Mouse (Mus musculus): ENCODE results near the gene Mlxipl. TPM values are rescaled to one million over a fixed set of nuclear protein-coding genes. Genes with fewer than 3 reads are reported as not detected.

Gene Mlxipl
- polyA plus RNA-seq, 1 experiment from 2014 or later, result 0.76 TPM

DNA sequence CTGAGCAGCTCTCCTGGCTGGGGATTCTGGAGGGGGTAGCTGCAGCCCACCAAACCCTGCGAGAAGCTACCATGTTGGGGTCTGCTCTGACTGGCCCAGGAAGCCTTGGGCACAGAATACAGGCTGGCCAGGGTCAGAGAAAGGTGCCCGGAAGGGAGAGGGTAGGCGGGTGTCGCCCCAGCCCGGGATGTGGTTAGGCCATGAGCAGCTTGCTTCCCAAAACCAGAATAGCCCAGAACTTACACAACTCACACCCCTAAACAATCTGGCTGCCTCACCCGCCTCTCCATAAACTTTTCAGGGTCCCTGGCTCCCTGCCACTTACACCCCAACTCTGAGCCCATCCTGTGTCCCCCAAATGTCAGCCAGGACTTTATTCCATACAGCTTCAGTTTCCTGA, 38.0 kb downstream of the Mlxipl start:
- 86% methylated on average over 6 of the region's 6 CpGs for WGBS
- H3K4me2 ChIP-seq (ENCODE audit: low read length), result no peak overlapping the region
- no peak overlapping the region for H3K27ac ChIP-seq (ENCODE audit: low read length)
- H3K4me1 ChIP-seq (replicated peaks; ENCODE audit: control insufficient read depth, insufficient read depth, low read length), result no peaks in the 10 kb centered on the region
- no peak for ATAC-seq
- no peaks in the 10 kb centered on the region for H3K9me3 ChIP-seq (ENCODE audit: control insufficient read depth, low read length)
- no peak overlapping the region for H3K9ac ChIP-seq (replicated peaks; ENCODE audit: low read depth, low read length)
- H3K36me3 ChIP-seq (ENCODE audit: control insufficient read depth, insufficient read depth), result no peaks in the 10 kb centered on the region
- no peaks in the 10 kb centered on the region for H3K27me3 ChIP-seq (replicated peaks; ENCODE audit: control insufficient read depth, insufficient read depth, low read length)
- no peak overlapping the region for H3K4me3 ChIP-seq (replicated peaks; ENCODE audit: low read length)

DNA sequence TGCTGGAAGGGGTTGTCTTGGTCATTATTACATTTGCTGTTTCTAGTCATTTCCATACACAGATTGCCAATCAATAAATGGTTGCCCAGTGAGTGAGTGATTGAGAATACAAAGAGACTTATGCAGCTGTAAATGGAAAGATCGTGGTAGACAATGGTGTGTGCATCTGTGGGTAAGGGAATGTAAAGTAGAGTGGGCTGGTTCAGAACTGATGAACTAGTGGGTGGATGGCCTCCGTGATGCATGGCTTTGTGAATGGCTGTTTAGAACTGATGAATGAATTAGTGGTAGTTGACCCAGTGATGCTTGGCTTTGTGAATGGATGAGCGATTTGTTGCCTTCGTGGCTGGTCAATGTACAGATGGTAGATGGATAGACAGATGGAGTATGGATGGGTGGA, 40.1 kb downstream of the Mlxipl start:
- H3K27me3 ChIP-seq (replicated peaks; ENCODE audit: control insufficient read depth, insufficient read depth, low read length), result peaks cover 9% of the 10 kb centered on the region
- no peak overlapping the region for H3K4me2 ChIP-seq (ENCODE audit: low read length)

DNA sequence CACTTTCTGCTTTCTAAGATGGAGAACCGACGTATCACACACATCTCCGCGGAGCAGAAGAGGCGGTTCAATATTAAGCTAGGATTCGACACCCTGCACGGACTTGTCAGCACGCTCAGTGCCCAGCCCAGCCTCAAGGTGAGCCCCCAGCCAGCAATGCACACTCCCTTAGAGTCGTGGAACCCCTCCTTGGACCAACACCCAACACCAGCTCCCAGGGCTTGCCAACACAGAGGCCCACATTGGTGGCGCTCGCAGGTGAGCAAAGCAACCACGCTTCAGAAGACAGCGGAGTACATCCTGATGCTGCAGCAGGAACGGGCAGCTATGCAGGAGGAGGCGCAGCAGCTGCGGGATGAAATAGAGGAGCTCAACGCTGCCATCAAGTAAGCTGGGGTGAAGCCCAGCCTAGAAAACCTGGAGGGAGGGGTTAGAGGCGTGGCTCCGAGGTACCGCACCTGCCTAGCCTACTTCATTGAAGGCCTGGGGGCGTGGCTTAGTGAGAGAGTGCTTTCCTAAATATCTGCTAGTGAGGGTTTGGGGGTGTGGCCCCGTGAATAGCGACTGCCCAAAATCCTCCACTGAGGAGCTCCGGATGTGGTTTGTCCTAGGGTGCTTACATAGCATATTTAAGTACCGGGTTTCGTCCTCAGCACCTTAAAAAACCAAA, 44.2 kb downstream of the Mlxipl start:
- ATAC-seq, result no peak
- Histone ChIP-seq H3K27me3 (replicated peaks; ENCODE audit: control insufficient read depth, insufficient read depth, low read length) (peaks cover 9% of the 10 kb centered on the region), H3K4me2 (ENCODE audit: low read length) (peak overlapping the region; percentile 40), H3K4me3 (replicated peaks; ENCODE audit: low read length) (peak overlapping the region; percentile 18; the same call in 1 of the 2 replicates), H3K9ac (replicated peaks; ENCODE audit: low read depth, low read length) (no peak overlapping the region), H3K27ac (ENCODE audit: low read length) (no peak overlapping the region), H3K4me1 (replicated peaks; ENCODE audit: control insufficient read depth, insufficient read depth, low read length) (peaks cover 3% of the 10 kb centered on the region; the same call in 1 of the 2 replicates), H3K36me3 (ENCODE audit: control insufficient read depth, insufficient read depth) (no peaks in the 10 kb centered on the region), H3K9me3 (ENCODE audit: control insufficient read depth, low read length) (no peaks in the 10 kb centered on the region)
- WGBS, result 6% methylated on average over 26 of the region's 26 CpGs

More for the DNA sequence above, 40.1 kb downstream of the Mlxipl start:
- H3K27ac ChIP-seq (ENCODE audit: low read length), result no peak overlapping the region
- H3K9me3 ChIP-seq (ENCODE audit: control insufficient read depth, low read length), result no peaks in the 10 kb centered on the region
- ATAC-seq, result no peak
- no peaks in the 10 kb centered on the region for H3K36me3 ChIP-seq (ENCODE audit: control insufficient read depth, insufficient read depth)
- 84% methylated on average over 4 of the region's 4 CpGs for WGBS
- H3K4me1 ChIP-seq (replicated peaks; ENCODE audit: control insufficient read depth, insufficient read depth, low read length), result peaks cover 3% of the 10 kb centered on the region; the same call in 1 of the 2 replicates
- H3K9ac ChIP-seq (replicated peaks; ENCODE audit: low read depth, low read length), result no peak overlapping the region
- no peak overlapping the region for H3K4me3 ChIP-seq (replicated peaks; ENCODE audit: low read length)

- Histone ChIP-seq H3K9ac (replicated peaks; ENCODE audit: low read depth, low read length) (no peak overlapping the region), H3K27me3 (replicated peaks; ENCODE audit: control insufficient read depth, insufficient read depth, low read length) (peaks cover 9% of the 10 kb centered on the region)
Observed at GRCm38 (mm10) chr5:135134534-135134933, 44.8 kb downstream of the Mlxipl start.

DNA sequence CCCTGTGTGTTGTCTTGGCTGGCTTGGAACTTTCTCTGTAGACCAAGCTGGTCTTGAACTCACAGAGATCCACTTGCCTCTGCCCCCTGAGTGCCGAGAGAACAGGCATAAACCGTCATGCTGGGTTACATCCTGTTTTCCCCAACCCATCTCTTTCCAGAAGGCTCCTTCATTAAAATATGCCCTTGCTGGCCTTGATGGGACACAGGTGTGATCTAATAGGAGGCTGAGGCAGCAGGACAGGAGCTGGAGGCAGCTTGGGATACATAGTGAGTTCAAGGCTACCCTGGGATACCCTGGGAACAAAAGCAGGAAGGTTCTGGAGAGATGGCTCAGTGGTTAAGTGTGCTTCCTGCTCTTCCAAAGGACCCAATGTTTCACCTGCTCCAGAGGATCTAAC, 50.2 kb downstream of the Mlxipl start:
- no peak overlapping the region for H3K27ac ChIP-seq (ENCODE audit: low read length)
- 80% methylated on average over 2 of the region's 2 CpGs for WGBS
- H3K4me1 ChIP-seq (replicated peaks; ENCODE audit: control insufficient read depth, insufficient read depth, low read length), result no peaks in the 10 kb centered on the region
- H3K4me2 ChIP-seq (ENCODE audit: low read length), result no peak overlapping the region
- H3K36me3 ChIP-seq (ENCODE audit: control insufficient read depth, insufficient read depth), result no peaks in the 10 kb centered on the region
- no peak for ATAC-seq
- H3K9ac ChIP-seq (replicated peaks; ENCODE audit: low read depth, low read length), result no peak overlapping the region
- no peaks in the 10 kb centered on the region for H3K27me3 ChIP-seq (replicated peaks; ENCODE audit: control insufficient read depth, insufficient read depth, low read length)
- no peak overlapping the region for H3K4me3 ChIP-seq (replicated peaks; ENCODE audit: low read length)
- H3K9me3 ChIP-seq (ENCODE audit: control insufficient read depth, low read length), result no peaks in the 10 kb centered on the region

More at GRCm38 (mm10) chr5:135134534-135134933, 44.8 kb downstream of the Mlxipl start:
- H3K36me3 ChIP-seq (ENCODE audit: control insufficient read depth, insufficient read depth), result no peaks in the 10 kb centered on the region
- ATAC-seq, result no peak
- WGBS, result 4% methylated on average over 8 of the region's 8 CpGs
- H3K27ac ChIP-seq (ENCODE audit: low read length), result no peak overlapping the region
- peaks cover 3% of the 10 kb centered on the region; the same call in 1 of the 2 replicates for H3K4me1 ChIP-seq (replicated peaks; ENCODE audit: control insufficient read depth, insufficient read depth, low read length)
- no peak overlapping the region for H3K4me3 ChIP-seq (replicated peaks; ENCODE audit: low read length)
- peak overlapping the region; percentile 40 for H3K4me2 ChIP-seq (ENCODE audit: low read length)
- H3K9me3 ChIP-seq (ENCODE audit: control insufficient read depth, low read length), result no peaks in the 10 kb centered on the region

- no peak overlapping the region for H3K4me2 ChIP-seq (ENCODE audit: low read length)
- no peaks in the 10 kb centered on the region for H3K9me3 ChIP-seq (ENCODE audit: control insufficient read depth, low read length)
- no peak overlapping the region for H3K27ac ChIP-seq (ENCODE audit: low read length)
- H3K36me3 ChIP-seq (ENCODE audit: control insufficient read depth, insufficient read depth), result no peaks in the 10 kb centered on the region
- WGBS, result 67% methylated on average over 4 of the region's 4 CpGs
- H3K9ac ChIP-seq (replicated peaks; ENCODE audit: low read depth, low read length), result no peak overlapping the region
- H3K27me3 ChIP-seq (replicated peaks; ENCODE audit: control insufficient read depth, insufficient read depth, low read length), result no peaks in the 10 kb centered on the region
- no peak overlapping the region for H3K4me3 ChIP-seq (replicated peaks; ENCODE audit: low read length)
- peaks cover 6% of the 10 kb centered on the region; the same call in 1 of the 2 replicates for H3K4me1 ChIP-seq (replicated peaks; ENCODE audit: control insufficient read depth, insufficient read depth, low read length)
- no peak for ATAC-seq
Observed at GRCm38 (mm10) chr5:135144469-135144868, 54.8 kb downstream of the Mlxipl start.

DNA sequence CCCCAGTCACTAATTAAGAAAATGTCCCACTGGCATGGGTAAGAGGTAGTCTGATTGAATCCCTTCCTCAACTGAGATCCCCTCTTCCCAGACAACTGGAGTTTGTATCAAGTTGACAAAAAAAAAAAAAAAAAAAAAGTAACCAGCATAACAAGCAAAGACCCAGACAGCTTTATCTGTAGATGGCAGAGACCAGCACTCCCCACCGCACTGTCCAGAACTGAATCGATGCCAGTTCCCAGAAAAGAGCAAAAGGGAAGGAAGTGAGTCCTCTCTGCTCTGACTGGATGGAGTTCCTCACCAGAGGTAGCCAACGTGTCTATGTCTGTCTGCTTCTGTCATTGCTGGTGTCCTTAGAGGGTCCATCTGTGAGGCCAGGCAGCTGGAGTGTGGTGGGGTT, 55.8 kb downstream of the Mlxipl start:
- no peak overlapping the region for H3K9ac ChIP-seq (replicated peaks; ENCODE audit: low read depth, low read length)
- no peak for ATAC-seq
- H3K4me2 ChIP-seq (ENCODE audit: low read length), result no peak overlapping the region
- no peaks in the 10 kb centered on the region for H3K27me3 ChIP-seq (replicated peaks; ENCODE audit: control insufficient read depth, insufficient read depth, low read length)
- no peak overlapping the region for H3K4me3 ChIP-seq (replicated peaks; ENCODE audit: low read length)
- H3K27ac ChIP-seq (ENCODE audit: low read length), result no peak overlapping the region
- 91% methylated on average over 3 of the region's 3 CpGs for WGBS
- H3K9me3 ChIP-seq (ENCODE audit: control insufficient read depth, low read length), result no peaks in the 10 kb centered on the region
- peaks cover 9% of the 10 kb centered on the region; the same call in 1 of the 2 replicates for H3K4me1 ChIP-seq (replicated peaks; ENCODE audit: control insufficient read depth, insufficient read depth, low read length)
- H3K36me3 ChIP-seq (ENCODE audit: control insufficient read depth, insufficient read depth), result no peaks in the 10 kb centered on the region

DNA sequence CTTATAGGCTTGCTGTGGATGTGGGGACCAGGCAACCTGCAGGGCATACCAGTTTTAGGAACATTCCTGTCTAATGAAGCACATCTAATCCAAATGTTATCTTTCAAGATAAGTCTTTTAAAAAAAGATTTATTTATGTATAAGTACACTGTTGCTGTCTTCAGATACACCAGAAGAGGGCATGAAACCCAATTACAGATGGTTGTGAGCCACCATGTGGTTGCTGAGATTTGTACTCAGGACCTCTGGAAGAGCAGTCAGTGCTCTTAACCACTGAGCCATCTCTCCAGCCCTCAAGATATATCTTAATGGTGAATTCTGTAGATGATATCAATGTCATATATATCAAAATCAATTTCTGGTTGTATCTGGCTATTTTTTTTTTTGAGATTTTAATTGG, 56.3 kb downstream of the Mlxipl start:
- Histone ChIP-seq H3K9ac (replicated peaks; ENCODE audit: low read depth, low read length) (no peak overlapping the region), H3K4me2 (ENCODE audit: low read length) (no peak overlapping the region), H3K4me3 (replicated peaks; ENCODE audit: low read length) (no peak overlapping the region), H3K9me3 (ENCODE audit: control insufficient read depth, low read length) (no peaks in the 10 kb centered on the region), H3K27me3 (replicated peaks; ENCODE audit: control insufficient read depth, insufficient read depth, low read length) (no peaks in the 10 kb centered on the region), H3K4me1 (replicated peaks; ENCODE audit: control insufficient read depth, insufficient read depth, low read length) (peaks cover 10% of the 10 kb centered on the region; the same call in 1 of the 2 replicates), H3K27ac (ENCODE audit: low read length) (no peak overlapping the region), H3K36me3 (ENCODE audit: control insufficient read depth, insufficient read depth) (no peaks in the 10 kb centered on the region)
- ATAC-seq, result no peak

- Histone ChIP-seq H3K27ac (ENCODE audit: low read length) (no peak overlapping the region; the same call in 1 of the 2 replicates), H3K4me2 (ENCODE audit: low read length) (peak overlapping the region; percentile 77), H3K9ac (replicated peaks; ENCODE audit: low read depth, low read length) (peak overlapping the region; percentile 82), H3K4me3 (replicated peaks; ENCODE audit: low read length) (peak overlapping the region; percentile 88), H3K36me3 (ENCODE audit: control insufficient read depth, insufficient read depth) (no peaks in the 10 kb centered on the region; the same call in none of the 2 replicates), H3K27me3 (replicated peaks; ENCODE audit: control insufficient read depth, insufficient read depth, low read length) (no peaks in the 10 kb centered on the region), H3K9me3 (ENCODE audit: control insufficient read depth, low read length) (no peaks in the 10 kb centered on the region), H3K4me1 (replicated peaks; ENCODE audit: control insufficient read depth, insufficient read depth, low read length) (peaks cover 10% of the 10 kb centered on the region; the same call in 1 of the 2 replicates)
- no peak for ATAC-seq
- WGBS, result under 1% methylated on average over 13 of the region's 13 CpGs
Observed at GRCm38 (mm10) chr5:135148715-135149052, 59.0 kb downstream of the Mlxipl start.
